Mouse (Mus musculus): ENCODE measurements at regions not wholly inside any gene's neighbourhood (a gene's known extent, or its start where the extent isn't known, plus 50 kb on each side); places are given as distances from the start of the nearest gene placed in this dataset.

DNA sequence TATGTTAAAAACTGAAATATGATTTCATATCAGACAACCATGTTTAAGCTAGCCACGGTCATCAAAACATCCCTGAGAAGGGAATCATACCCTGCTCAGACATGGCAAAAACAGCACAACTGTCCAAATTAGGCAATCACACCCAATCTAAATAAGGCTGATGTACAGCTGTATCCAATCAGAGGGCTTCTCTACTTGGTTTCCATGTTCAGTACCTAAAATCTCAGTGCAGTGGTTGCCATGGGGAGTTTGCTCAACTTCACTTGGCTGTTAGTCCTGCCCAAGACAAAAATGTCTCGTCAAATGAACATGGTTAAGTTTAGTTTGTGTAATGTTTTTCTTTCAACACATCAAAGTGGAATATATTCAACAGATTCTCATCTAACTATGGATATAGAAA lies 987.0 kb downstream of the Cdh9 start:
- intact Hi-C loops (cut with DNase I): no loop called here

DNA sequence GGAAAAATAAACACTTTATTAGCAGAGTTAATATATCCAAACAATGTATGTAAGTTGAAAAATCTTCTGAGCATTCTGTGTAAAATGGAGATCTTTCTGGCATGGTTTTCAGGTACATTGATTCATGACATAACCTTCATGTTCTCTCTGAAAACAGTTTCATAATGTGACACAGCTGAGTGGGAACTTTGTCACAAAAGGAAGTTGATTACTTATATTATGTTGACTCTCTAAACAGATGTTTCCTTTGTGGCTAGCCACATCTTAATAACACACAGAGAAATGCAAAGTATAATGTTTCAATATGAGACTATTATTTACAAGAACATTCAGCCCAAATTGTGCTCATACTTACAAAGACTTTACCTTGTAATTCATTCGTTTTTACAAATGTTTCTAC lies 1002.1 kb downstream of the Cdh9 start:
- intact Hi-C loops (cut with DNase I): no loop called here
- DNase-seq: no peak

More for the DNA sequence above, 987.0 kb downstream of the Cdh9 start:
- DNase-seq: no peak

DNA sequence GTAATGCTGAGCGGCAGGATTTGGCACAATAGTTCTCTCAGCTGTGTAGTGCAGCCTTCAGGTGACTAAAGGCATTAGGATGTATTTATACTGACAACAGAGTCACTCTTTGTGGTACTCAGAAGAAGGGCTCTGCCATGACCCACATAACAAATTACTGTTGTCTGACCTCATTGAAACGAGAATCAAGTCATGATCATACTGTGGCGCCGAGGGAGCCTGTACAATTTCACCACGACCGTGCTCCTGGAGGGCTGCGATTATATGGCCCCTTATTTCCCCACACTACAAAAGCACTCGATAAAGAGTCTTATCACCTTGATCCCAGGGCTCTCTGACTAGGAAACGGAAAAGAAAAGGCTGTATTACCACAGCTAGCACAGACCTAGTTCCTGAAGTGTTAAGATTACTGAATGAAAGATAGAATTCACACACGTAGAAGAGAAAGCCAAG lies 1041.7 kb downstream of the Cdh9 start:
- DNase-seq: no peak
- intact Hi-C loops (cut with DNase I): no loop called here

- intact Hi-C loops (cut with DNase I): no loop called here
Measured at GRCm38 (mm10) chr15:17779788-17780187, 1039.0 kb upstream of the Cdh10 start.

GRCm38 (mm10) chr15:17783368-17783767 lies 1035.4 kb upstream of the Cdh10 start:
- intact Hi-C loops (cut with DNase I): no loop called here
- no peak for DNase-seq

More at GRCm38 (mm10) chr15:17779788-17780187, 1039.0 kb upstream of the Cdh10 start:
- no peak for DNase-seq

DNA sequence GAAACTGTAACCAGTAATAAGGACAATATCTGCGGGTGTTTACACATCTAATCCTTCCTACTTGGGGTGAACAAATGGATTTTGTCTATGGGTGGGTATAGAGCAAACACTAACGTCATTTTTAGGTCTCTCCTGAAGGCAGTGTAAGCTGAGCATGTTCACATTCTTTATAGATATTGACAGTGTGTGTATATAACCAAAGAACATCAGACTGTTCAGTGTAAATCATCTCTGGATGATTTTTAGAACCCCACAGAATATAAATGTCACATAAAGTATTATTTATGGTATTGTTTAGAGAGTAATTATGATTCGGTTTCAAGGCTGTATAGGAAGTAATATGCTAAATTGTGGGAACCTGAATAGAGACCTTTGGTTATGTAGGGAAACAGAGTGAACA lies 1021.2 kb upstream of the Cdh10 start:
- intact Hi-C loops (cut with DNase I): no loop called here
- DNase-seq: no peak

DNA sequence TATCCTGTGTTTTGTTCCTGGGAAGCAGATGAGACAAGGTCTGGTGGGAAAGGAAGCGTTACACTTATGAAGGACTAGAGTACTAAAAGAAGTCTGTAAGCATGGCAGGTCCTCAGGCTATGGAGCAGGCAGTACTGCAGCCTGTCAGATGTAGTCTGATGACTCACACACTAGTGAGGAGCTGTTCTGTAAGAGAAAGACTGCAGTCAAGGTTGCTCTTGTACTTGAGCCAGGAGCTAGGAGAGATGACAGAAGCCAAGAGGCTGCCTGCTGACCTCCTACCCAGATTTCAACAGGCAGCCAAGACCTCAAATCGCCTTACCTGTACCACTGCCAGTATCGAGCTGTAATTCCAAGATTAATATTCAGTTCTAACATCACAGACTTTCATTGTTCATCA lies 1017.3 kb upstream of the Cdh10 start:
- DNase-seq: peak; percentile 65
- intact Hi-C loops (cut with DNase I): no loop called here

- intact Hi-C loops (cut with DNase I): no loop called here
- DNase-seq: peak; percentile 68
Measured at GRCm38 (mm10) chr15:17803107-17803506, 1015.6 kb upstream of the Cdh10 start.

DNA sequence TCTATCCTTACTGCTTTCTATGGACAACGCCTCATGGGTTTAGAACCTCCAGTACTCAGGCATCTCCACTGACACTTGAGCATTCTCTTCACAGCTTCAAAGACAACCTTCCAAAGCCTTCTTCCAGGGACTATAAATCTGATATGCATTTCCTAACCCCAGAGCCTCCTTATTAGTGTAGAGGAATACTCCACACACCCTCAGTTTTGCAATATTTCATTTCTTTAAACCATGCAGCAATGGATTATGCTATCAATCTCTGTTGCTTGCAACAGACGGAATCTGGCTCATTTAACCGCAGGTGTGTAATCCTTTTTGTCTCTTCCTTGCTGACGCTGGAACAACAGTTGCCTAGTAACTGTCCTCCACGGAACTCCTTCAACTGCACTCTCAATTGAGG lies 988.4 kb upstream of the Cdh10 start:
- intact Hi-C loops (cut with DNase I): no loop called here
- DNase-seq: no peak

DNA sequence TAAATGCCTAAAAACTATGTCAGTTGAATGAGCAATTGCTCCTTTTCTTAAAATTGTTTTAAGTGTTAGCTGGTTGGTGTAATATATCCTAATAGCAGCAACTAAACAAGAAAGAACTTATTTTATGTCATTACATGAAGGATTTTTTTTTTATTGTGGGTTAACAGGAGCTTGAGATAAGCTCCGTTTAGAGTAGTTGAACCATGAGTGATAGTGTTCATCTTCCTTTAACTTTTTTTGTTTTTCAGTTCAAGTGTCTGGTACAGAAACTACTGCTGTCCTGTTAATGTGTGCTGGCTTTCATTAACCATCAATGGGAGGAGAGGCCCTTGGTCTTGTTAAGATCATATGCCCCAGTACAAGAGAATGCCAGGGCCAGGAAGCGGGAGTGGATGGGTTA lies 986.8 kb upstream of the Cdh10 start:
- DNase-seq: no peak
- intact Hi-C loops (cut with DNase I): no loop called here

DNA sequence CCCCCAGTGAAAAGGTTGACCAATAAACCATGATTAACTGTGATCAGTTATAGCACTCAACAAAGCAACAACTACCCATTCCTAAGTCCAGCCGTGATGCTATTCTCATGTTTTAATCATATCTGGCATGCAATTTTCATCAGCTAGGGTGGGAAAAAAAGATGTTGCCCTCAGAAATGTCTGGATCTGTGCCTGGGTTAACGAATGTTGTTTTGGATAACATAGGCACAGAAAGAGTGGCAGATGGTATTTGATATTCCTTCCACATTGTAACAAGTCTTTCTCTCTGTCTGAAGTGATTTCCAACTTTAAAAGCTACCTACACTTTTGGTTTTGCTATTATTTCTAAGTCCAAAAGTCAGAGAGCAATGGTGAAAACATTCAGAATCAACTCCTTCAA lies 938.6 kb upstream of the Cdh10 start:
- intact Hi-C loops (cut with DNase I): no loop called here
- DNase-seq: no peak

DNA sequence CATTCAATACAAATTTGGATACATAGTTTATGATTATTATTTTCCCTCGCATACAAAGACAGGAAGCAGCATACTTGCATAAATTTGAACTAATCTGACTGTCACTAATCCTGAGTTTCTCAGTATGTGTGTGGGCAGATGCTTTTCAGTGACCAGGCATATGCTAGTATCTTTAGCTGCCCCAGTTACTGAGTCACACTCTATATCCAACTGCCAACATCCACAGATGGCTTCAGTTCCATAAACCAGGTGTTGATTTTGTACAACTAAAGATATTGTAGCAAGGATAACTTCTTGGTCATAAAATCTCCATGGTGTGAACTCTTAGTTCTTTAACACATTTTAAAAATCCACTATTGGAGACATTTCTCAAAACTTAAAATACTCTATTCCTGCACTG lies 929.4 kb upstream of the Cdh10 start:
- intact Hi-C loops (cut with DNase I): no loop called here
- DNase-seq: no peak

- intact Hi-C loops (cut with DNase I): no loop called here
- DNase-seq: no peak
Measured at GRCm38 (mm10) chr15:17900026-17900425, 918.7 kb upstream of the Cdh10 start.

GRCm38 (mm10) chr15:17912241-17912640 lies 906.5 kb upstream of the Cdh10 start:
- DNase-seq: no peak
- intact Hi-C loops (cut with DNase I): no loop called here

- intact Hi-C loops (cut with DNase I): no loop called here
- DNase-seq: peak; percentile 39
Measured at GRCm38 (mm10) chr15:17932573-17932972, 886.2 kb upstream of the Cdh10 start.

DNA sequence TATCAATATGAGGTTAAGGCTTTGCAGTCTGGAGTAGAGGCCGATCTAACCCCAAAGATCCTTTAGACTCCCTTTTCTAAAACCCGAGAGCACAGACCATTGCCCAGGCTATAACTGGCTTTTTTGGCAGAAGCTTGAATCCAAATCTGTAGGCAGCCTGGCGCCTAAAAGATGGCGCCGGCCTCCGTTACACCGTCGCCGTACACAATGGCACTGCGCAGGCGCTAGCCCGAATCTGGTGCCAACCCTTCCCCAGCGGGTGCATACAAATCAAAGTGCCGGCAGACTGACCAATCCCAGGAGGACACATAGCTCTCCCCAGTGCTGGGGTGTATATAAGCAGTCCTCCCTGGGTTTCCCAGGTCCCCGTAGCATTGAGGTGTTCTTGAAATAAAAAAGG lies 884.9 kb upstream of the Cdh10 start:
- no peak for DNase-seq
- intact Hi-C loops (cut with DNase I): no loop called here

- intact Hi-C loops (cut with DNase I): no loop called here
- peak; percentile 72 for DNase-seq
Measured at GRCm38 (mm10) chr15:17935473-17935872, 883.3 kb upstream of the Cdh10 start.

DNA sequence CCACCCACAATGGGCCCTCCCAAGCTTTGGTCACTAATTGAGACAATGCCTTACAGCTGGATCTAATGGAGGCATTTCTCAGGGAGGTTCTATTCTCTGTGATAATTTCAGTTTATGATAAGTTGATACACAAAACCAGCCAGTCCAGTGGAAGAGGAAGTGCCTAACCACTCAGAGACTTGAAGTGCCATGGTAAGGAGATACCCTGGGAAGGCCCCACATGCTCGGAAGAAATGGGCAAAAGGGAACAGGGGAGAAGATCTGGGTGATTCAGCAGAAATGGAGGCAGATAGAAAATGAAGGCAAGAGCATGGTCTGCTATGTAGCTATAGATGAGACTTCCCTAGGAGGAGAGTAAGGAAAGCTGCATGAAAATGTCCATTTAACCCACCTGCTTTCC lies 856.0 kb upstream of the Cdh10 start:
- DNase-seq: no peak
- intact Hi-C loops (cut with DNase I): no loop called here

GRCm38 (mm10) chr15:17963240-17964209 lies 855.2 kb upstream of the Cdh10 start:
- DNase-seq: no peak
- intact Hi-C loops (cut with DNase I): no loop called here

GRCm38 (mm10) chr15:17987763-17988162 lies 831.0 kb upstream of the Cdh10 start:
- no peak for DNase-seq
- intact Hi-C loops (cut with DNase I): no loop called here

DNA sequence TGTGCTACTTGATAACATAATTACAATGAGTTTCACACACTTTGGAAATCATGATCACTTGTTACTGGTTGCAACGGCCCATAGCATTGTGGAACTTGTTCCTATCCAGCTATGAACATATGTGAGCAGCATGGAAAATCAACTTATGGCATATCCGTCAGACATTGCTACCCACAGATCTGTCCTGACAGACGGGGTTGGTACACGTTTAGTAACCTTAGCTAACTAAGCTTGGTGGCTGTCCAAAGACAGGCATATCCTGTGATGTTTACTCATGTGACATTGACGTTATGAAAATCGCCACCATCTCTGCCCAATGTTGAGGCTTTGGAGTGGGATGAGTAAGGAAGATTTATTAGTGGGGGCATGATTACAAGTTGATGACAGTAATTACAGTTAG lies 786.1 kb upstream of the Cdh10 start:
- DNase-seq: no peak
- intact Hi-C loops (cut with DNase I): no loop called here

DNA sequence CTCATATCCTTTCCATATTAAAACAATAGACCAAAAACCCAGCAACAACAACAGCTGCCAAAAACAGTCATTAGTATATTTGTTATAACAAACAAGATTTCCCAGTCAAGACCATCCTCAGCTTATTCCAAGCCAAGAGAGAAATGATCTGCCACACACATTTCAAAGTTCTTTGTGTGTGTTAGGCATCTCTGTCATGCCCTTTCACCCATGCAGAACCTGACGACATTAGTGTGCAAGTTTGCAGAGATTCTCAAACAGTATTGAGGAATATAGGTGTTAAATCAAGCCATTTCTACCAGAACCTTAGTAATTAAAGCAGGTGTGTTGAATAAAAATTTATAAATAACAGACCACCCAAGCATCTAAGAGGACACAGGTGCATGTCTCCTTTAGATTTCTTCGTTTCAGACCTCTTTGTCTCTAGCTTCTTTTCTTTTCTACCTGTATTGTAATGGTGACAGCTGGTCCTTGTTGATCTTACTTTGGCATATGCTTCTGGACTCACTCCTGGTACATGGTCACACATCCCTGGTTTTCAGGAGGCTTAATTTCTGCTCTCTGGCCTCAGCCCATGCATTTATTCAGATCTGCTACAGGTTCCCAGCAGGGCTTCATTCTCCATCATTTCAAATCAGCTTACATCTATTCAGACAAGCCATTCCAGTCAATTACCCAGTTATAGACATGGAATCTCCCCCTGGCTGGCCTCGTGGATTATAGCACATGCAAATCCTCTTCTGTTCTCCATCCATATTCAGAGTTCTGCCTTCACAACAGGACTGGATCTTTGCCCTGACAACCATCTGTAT lies 766.3 kb upstream of the Cdh10 start:
- peak; percentile 79 for DNase-seq
- intact Hi-C loops (cut with DNase I): no loop called here

Measured in left cerebral cortex, postnatal 4 days (tissue).